Mouse (Mus musculus) limb, embryonic 10.5 days (tissue): ENCODE measurements around the gene Tmem91. TPM values are rescaled to one million over a fixed set of nuclear protein-coding genes. Genes with fewer than 3 reads are reported as not detected.

ENCODE experiments used
- DNase-seq: peaks from one replicate; pipeline ENCODE4 v3.0.0-alpha.2; 2017; ENCODE audit warnings: low spot score
- H3K27ac ChIP-seq: fragments of 300-500 bp; sonication (generic); 2 replicates; pipeline ENCODE4 v1.5.1; 2016; ENCODE audit warnings: mild to moderate bottlenecking
- H3K27me3 ChIP-seq: fragments of 300-500 bp; sonication (generic); 2 replicates; pipeline ENCODE4 v1.6.1; 2016; ENCODE audit warnings: low read depth, mild to moderate bottlenecking; ENCODE audit not compliant: poor library complexity, severe bottlenecking
- H3K36me3 ChIP-seq: fragments of 300-500 bp; sonication (generic); 2 replicates; pipeline ENCODE4 v1.6.1; 2016; ENCODE audit warnings: mild to moderate bottlenecking, moderate library complexity
- H3K4me1 ChIP-seq: fragments of 300-500 bp; sonication (generic); 2 replicates; pipeline ENCODE4 v1.6.1; 2016
- H3K4me3 ChIP-seq: fragments of 300-500 bp; sonication (generic); 2 replicates; pipeline ENCODE4 v1.5.1; 2016; ENCODE audit warnings: mild to moderate bottlenecking, moderate library complexity
- H3K9me3 ChIP-seq: fragments of 300-500 bp; sonication (generic); replicated peaks from 2 replicates; pipeline ENCODE4 v1.6.1; 2016; ENCODE audit warnings: mild to moderate bottlenecking
- WGBS: fragments of 180-500 bp; shearing (Covaris S2); methylation state at CpG from one replicate; pipeline ENCODE4 v1.1.7; 2016; 5-methylcytosine and 5-hydroxymethylcytosine counted together
- polyA plus RNA-seq: library from polyadenylated mRNA; unstranded; fragments of >200 nt; fragmentation: Nextera tagmentation; extraction: Ambion mirVana; gene quantifications from 2 replicates; pipeline ENCODE4 v1.2.1, GENCODE M21; 2016

Tmem91 gene
- polyA plus RNA-seq, 1 experiment from 2014 or later = 3.4 TPM

DNA sequence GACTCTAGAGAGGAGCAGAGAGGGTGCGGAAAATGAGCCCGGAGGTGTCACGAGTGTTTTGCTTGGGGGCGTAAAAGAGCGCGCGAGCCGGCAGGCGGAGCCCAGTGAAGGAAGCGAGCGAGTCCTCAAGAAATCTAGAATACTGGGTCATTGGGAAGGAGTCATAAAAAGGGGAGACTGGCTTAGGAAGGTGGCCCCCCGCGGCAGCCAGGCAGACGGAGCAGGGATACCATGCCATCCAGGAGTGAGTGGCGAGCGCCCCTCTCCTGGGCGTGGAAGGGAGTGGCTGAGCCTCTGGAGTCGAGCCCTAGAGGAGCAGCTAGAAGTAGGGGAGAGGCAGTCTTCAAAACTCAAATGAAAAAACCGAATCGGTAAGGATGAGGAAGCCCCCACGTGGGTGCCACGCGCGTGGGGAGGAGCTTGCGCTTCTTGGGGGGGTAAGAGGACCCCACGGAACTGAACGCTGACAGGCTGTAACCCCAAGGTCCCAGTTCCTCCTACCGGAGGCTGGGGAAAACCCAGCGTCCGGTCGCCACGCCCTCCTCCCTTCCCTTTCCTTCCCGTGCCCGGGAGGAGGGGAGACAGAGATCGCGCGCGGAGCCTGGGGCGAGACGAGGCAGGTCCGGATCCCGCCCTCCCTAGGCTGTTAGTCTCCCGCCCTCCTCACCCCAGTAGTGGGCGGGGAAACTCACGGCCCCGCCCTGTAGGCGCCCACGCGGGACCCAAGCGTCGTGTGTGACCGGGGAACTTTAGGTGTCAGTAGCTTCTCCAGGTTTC is 14.0 kb upstream of the Tmem91 start:
- peak; percentile 71 for DNase-seq
- Histone ChIP-seq H3K4me3 (peak overlapping the region; percentile 57), H3K9me3 (no peaks in the 10 kb centered on the region), H3K4me1 (peaks cover 38% of the 10 kb centered on the region), H3K27ac (peak overlapping the region; percentile 51; the same call in 1 of the 2 replicates), H3K36me3 (no peaks in the 10 kb centered on the region), H3K27me3 (peaks cover 77% of the 10 kb centered on the region)
- WGBS = 1% methylated on average over 51 of the region's 52 CpGs

DNA sequence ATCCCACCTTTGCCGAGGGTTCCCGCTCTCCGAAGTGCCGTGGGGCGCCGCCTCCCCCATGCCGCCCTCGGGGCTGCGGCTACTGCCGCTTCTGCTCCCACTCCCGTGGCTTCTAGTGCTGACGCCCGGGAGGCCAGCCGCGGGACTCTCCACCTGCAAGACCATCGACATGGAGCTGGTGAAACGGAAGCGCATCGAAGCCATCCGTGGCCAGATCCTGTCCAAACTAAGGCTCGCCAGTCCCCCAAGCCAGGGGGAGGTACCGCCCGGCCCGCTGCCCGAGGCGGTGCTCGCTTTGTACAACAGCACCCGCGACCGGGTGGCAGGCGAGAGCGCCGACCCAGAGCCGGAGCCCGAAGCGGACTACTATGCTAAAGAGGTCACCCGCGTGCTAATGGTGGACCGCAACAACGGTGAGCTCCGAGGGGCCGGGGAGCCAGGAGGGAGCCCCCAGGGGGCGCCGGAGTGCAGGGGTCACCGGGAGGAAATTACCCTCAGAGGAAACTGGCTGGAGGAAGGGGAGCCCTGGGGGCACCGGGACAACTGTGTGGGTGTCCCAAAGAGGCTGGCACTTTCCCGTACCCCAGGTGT is 12.9 kb upstream of the Tmem91 start:
- H3K36me3 ChIP-seq = peaks cover 5% of the 10 kb centered on the region; the same call in 1 of the 2 replicates
- H3K9me3 ChIP-seq = no peaks in the 10 kb centered on the region
- H3K4me1 ChIP-seq = peaks cover 42% of the 10 kb centered on the region
- WGBS = 1% methylated on average over 47 of the region's 47 CpGs
- peak; percentile 63 for DNase-seq
- H3K27ac ChIP-seq = peak overlapping the region; percentile 46
- H3K27me3 ChIP-seq = peaks cover 77% of the 10 kb centered on the region
- H3K4me3 ChIP-seq = peak overlapping the region; percentile 57

DNA sequence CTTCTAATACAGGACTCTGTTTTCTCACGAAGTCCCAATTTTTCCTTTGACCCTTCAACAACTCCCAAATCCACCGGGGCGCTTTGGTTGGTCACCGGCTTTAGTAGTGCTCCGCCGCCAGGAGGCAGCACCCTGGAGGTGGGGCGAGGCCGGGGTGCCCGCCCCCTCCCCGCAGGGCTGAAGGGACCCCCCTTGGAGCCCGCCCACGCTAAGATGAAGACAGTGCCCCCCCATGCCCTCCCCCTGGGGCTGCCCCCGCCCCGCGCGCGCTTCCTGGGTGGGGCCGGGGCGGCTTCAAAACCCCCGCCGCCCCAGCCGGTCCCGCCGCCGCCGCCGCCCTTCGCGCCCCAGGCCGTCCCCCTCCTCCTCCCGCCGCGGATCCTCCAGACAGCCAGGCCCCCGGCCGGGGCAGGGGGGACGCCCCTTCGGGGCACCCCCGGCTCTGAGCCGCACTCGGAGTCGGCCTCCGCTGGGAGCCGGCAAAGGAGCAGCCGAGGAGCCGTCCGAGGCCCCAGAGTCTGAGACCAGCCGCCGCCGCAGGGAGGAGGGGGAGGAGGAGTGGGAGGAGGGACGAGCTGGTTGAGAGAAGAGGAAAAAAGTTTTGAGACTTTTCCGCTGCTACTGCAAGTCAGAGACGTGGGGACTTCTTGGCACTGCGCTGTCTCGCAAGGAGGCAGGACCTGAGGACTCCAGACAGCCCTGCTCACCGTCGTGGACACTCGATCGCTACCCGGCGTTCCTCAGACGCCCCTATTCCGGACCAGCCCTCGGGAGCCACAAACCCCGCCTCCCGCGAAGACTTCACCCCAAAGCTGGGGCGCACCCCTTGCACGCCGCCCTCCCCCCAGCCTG is 11.9 kb upstream of the Tmem91 start, which contains the start of gene Tgfb1:
Gene Tgfb1, plus strand, starts transcription at position 323 of the 852 bp plus-strand sequence.
- Histone ChIP-seq H3K4me3 (peak within 1 kb of the TSS; percentile 57), H3K36me3 (peaks cover 7% of the 10 kb centered on the region; the same call in 1 of the 2 replicates), H3K9me3 (no peaks in the 10 kb centered on the region), H3K27me3 (peaks cover 71% of the 10 kb centered on the region), H3K27ac (peak within 1 kb of the TSS; percentile 79), H3K4me1 (peaks cover 44% of the 10 kb centered on the region)
- WGBS = under 1% methylated on average over 68 of the region's 69 CpGs
- peak; percentile 82 for DNase-seq

DNA sequence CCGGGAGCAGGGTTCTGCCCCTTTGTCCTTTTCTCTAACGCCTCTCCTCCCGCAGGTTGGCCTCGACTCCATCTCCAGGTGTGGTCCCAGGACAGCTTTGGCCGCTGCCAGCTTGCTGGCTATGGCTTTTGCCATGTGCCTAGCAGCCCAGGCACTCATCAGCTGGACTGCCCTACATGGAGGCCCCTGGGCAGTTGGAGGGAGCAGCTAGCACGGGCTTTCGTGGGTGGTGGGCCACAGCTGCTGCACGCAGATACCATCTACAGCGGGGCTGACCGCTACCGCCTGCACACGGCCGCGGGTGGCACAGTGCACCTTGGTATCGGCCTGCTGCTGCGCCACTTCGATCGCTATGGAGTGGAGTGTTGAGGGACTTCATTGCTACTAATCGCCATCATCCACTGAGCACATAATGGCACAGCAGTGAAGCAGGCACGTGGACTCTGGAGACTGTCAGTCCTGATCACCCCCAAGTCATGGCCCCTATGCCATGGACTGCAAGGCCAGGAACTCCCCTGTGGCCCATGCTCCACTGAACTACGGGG is 11.0 kb upstream of the Tmem91 start:
- peaks cover 62% of the 10 kb centered on the region for H3K27me3 ChIP-seq
- H3K9me3 ChIP-seq = no peaks in the 10 kb centered on the region
- H3K27ac ChIP-seq = no peak overlapping the region
- H3K36me3 ChIP-seq = peaks cover 7% of the 10 kb centered on the region; the same call in 1 of the 2 replicates
- WGBS = 64% methylated on average over 21 of the region's 21 CpGs
- DNase-seq = no peak
- H3K4me3 ChIP-seq = peak overlapping the region; percentile 57; the same call in 1 of the 2 replicates
- peaks cover 50% of the 10 kb centered on the region for H3K4me1 ChIP-seq

DNA sequence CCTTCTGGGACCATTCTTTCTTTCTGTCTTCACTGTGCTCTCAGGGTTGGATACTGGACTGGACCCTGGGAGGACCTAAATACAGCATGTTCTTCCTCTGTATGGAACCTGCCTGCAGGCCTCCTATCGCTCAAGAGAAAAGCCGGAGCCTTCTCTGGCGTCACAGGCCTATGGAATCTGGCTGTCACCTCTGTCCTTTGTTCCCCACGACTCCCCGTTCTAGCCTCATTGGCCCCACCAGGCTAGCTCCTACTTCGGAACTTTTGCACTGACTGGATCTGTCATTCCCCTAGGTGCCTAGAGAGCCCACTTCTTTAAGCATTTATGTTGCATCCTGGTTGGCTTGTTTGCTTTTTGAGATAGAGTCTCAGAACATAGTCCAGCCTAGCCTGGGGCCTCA is 9.7 kb upstream of the Tmem91 start:
- Histone ChIP-seq H3K27ac (no peak overlapping the region), H3K4me1 (peaks cover 58% of the 10 kb centered on the region), H3K36me3 (peaks cover 7% of the 10 kb centered on the region; the same call in 1 of the 2 replicates), H3K9me3 (no peaks in the 10 kb centered on the region), H3K27me3 (peaks cover 49% of the 10 kb centered on the region), H3K4me3 (no peak overlapping the region)
- DNase-seq = no peak
- 89% methylated on average over 6 of the region's 6 CpGs for WGBS

DNA sequence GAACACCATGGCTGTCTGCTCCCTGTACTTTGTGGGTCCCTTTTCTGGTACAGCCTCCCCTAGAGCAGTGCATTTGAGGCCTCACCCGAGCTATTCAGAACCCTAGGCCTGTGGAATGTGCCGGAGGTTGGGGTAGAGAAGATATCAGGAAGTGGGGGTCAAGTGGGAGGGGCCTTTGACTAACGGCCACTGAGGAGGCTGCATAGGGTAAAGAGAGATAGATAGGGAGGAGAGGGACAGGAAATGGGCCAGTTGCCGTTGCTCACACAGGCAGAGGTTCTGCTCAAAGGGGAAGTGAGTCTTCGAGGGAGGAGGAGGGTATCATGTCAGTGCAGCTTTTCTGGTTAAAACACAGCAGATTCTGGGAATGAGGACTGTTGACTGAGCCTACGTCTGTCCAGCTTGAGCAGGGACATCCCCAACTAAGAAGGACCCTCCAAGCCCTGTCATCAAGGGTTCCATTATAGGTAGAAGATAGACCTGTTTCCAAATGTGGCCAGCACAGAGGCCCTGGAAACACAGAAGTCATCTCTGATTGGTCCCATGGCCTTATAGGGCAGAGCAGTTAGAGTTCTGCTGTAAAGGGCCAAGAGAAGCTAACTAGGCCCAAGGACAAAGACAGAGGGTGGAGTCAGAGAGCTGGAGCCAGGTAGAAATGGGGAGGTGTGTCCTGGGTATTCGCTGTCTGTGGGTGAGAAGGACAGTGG is 8.7 kb upstream of the Tmem91 start:
- H3K27ac ChIP-seq = no peak overlapping the region
- peaks cover 48% of the 10 kb centered on the region for H3K4me1 ChIP-seq
- no peak overlapping the region for H3K4me3 ChIP-seq
- no peak for DNase-seq
- peaks cover 7% of the 10 kb centered on the region; the same call in 1 of the 2 replicates for H3K36me3 ChIP-seq
- no peaks in the 10 kb centered on the region for H3K9me3 ChIP-seq
- 67% methylated on average over 7 of the region's 7 CpGs for WGBS
- H3K27me3 ChIP-seq = peaks cover 49% of the 10 kb centered on the region

DNA sequence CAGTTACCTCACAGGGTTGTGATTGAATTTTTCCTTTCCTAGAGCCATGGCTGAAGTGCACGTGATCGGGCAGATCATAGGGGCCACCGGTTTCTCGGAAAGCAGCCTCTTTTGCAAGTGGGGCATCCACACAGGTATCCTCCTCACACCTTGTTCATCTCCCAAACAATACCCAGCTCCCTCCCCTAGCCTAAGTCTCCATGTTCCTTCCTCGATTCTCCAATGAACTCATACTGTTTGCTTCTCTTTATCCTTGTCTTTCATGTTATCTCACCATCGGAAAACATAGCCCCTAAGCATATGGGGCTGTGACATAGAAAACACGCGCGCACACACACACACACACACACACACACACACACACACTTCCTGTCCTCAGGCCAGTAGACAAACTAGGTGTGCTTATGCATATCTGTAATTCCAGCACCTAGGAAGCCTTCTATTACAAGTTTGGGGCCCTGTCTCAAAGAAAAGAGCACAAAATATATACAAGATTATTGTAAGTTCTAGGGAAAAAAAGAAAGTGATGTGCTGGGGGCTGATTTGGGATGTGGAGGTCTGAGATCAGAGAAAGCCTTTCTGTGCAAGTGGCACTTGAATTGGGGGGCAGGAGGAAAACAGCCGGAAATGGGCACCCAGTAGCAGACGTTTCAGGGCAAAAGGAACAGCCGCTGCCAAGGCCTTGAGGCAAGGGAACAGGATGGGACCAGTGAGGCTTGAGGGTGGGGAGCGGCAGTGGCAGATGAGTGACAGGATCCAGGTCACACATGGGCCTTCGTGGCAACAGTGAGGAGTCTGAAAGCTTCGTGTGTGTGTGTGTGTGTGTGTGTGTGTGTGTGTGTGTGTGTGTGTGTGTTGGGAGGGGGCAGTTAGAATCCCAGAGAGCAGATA is 6.6 kb upstream of the Tmem91 start:
- Histone ChIP-seq H3K4me3 (peak overlapping the region; percentile 64; the same call in 1 of the 2 replicates), H3K27ac (no peak overlapping the region), H3K27me3 (peaks cover 40% of the 10 kb centered on the region), H3K4me1 (peaks cover 28% of the 10 kb centered on the region), H3K9me3 (no peaks in the 10 kb centered on the region), H3K36me3 (peaks cover 7% of the 10 kb centered on the region; the same call in 1 of the 2 replicates)
- no peak for DNase-seq
- WGBS = 64% methylated on average over 15 of the region's 15 CpGs

DNA sequence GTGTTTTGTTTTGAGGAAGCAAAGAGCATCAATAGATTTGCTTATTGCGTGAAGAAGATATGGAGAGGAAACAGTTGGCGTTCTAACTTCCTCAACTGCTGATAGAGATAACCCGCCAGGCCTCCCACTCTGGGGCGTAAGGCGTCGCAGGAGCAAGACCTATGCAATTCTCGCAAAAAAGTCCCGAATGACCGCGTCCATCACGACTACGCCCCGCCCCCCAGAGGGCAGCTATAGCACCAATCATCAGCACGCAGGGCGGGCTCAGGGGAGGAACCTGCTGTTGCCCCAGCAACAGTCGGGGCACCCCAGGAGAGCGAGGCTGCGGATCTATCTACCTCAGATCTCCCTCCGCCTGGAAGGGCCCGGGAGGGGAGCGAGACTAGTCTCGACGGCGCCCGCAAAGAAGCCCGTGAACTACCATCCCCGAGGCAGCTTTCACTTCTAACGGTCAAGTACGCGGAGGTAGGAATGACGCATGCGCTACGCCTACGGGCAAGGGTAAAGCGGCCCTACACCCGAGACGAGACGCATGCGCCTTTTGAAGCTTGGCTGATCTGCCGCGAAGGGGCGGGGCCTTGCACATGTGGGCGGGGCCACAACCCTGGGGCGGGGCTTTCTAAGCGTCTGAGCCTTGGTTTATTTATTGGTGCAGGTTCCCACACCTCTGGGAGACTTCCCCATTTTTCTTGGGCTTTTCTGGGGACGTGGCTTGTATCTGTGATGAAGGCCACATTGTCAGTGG is 5.7 kb upstream of the Tmem91 start, which contains the start of gene B9d2:
Gene B9d2, plus strand, starts transcription at position 267 of the 745 bp plus-strand sequence.
- peak; percentile 94 for DNase-seq
- H3K27me3 ChIP-seq = peaks cover 40% of the 10 kb centered on the region
- peaks cover 19% of the 10 kb centered on the region for H3K4me1 ChIP-seq
- H3K27ac ChIP-seq = peak within 1 kb of the TSS; percentile 90
- H3K9me3 ChIP-seq = no peaks in the 10 kb centered on the region
- under 1% methylated on average over 46 of the region's 46 CpGs for WGBS
- H3K36me3 ChIP-seq = peaks cover 7% of the 10 kb centered on the region; the same call in 1 of the 2 replicates
- H3K4me3 ChIP-seq = peak within 1 kb of the TSS; percentile 64

DNA sequence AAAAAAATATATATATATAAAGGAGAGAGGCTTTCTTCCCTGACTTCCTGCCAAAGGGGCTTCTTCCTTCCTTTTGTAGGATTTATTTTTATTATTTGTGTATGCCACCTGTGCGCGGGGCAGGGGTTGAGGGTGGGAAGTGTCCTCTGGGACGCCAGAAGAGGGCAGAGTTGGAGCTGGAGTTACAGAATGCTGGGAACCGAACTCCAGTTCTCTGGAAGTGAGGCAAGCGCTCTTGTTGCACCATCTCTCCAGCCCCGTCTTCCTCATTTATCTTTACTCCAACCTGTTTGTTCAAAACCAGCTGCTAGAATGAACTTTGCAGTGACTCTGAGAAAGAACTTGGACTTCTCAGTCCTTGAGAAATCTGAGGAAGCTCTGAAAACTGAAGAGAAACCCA is 5.0 kb upstream of the Tmem91 start:
- Histone ChIP-seq H3K27ac (peak overlapping the region; percentile 90), H3K27me3 (peaks cover 40% of the 10 kb centered on the region), H3K9me3 (no peaks in the 10 kb centered on the region), H3K4me3 (peak overlapping the region; percentile 64), H3K4me1 (peaks cover 21% of the 10 kb centered on the region), H3K36me3 (peaks cover 7% of the 10 kb centered on the region; the same call in 1 of the 2 replicates)
- DNase-seq = no peak
- WGBS = 4% methylated on average over 6 of the region's 6 CpGs

DNA sequence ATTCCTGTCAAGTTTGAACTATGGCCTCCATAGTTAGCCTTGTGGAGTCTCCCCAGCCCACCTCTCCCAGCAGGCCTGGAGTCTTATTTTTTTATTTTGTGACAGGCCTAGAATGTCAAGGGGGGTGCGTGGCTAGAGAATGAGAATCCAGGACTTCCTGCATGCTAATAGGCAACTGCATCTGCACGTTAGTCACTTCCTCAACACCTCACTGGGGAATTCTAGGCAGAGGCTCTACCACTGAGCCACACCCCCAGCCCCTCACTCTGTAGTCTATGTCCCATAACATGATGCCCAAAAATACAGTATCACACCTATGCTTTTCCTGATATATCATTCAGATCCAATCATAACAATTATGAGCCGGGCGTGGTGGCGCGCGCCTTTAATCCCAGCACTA is 2.0 kb upstream of the Tmem91 start:
- Histone ChIP-seq H3K27me3 (peaks cover 60% of the 10 kb centered on the region), H3K4me1 (peaks cover 22% of the 10 kb centered on the region), H3K27ac (no peak overlapping the region), H3K36me3 (no peaks in the 10 kb centered on the region), H3K9me3 (no peaks in the 10 kb centered on the region), H3K4me3 (no peak overlapping the region)
- DNase-seq = no peak
- WGBS = 94% methylated on average over 7 of the region's 7 CpGs
